Mouse (Mus musculus) MEL (cell line): ENCODE data around the gene Habp2. TPM values are rescaled to one million over a fixed set of nuclear protein-coding genes. Genes with fewer than 3 reads are reported as not detected.
A peak's percentile ranks its signal among the peaks of the same experiment; 100 is the strongest.

Experiments used
- DNase-seq: peaks from one replicate; pipeline ENCODE4 v3.0.0; 2011; ENCODE audit warnings: low read depth, low spot score
- H3K27ac ChIP-seq: 2 replicates; pipeline ENCODE4 v1.5.1; 2012; ENCODE audit warnings: low read depth, mild to moderate bottlenecking, control low read depth, low read length, moderate library complexity; ENCODE audit not compliant: control insufficient read depth
- H3K27me3 ChIP-seq, 2 experiments: fragments of 150-350 bp in 1 of 2; sonication (generic) in 1 of 2; 2 replicates each; pipeline ENCODE4 v1.6.1; 2012; ENCODE audit warnings: low read length in 2 of 2, mild to moderate bottlenecking in 2 of 2, improper control_type of control experiment in 1 of 2, moderate library complexity in 1 of 2; ENCODE audit not compliant: insufficient read depth in 2 of 2, control insufficient read depth in 1 of 2
- H3K36me3 ChIP-seq, 2 experiments: 2 replicates each; pipeline ENCODE4 v1.6.1; 2012 to 2014; ENCODE audit warnings: low read length in 2 of 2, improper control_type of control experiment in 1 of 2, inconsistent platforms in 1 of 2, mild to moderate bottlenecking in 1 of 2; ENCODE audit not compliant: insufficient read depth in 2 of 2, control insufficient read depth in 1 of 2
- H3K4me1 ChIP-seq, 2 experiments: fragments of 150-350 bp in 1 of 2; sonication (generic) in 1 of 2; 2 replicates each; pipeline ENCODE4 v1.6.1; 2012; ENCODE audit warnings: low read length in 2 of 2, improper control_type of control experiment in 1 of 2, mild to moderate bottlenecking in 1 of 2; ENCODE audit not compliant: insufficient read depth in 2 of 2, control insufficient read depth in 1 of 2
- H3K4me3 ChIP-seq, 2 experiments: fragments of 150-350 bp in 1 of 2; sonication (generic) in 1 of 2; 2 replicates each; pipeline ENCODE4 v1.5.1; 2012; ENCODE audit warnings: low read depth in 2 of 2, low read length in 2 of 2, mild to moderate bottlenecking in 2 of 2, moderate library complexity in 2 of 2, control low read depth in 1 of 2, improper control_type of control experiment in 1 of 2; ENCODE audit not compliant: control insufficient read depth in 1 of 2, insufficient read depth in 1 of 2
- H3K79me2 ChIP-seq: 2 replicates; pipeline ENCODE4 v1.6.1; 2012; ENCODE audit warnings: mild to moderate bottlenecking, low read length, moderate library complexity; ENCODE audit not compliant: control insufficient read depth, poor library complexity, insufficient read depth
- H3K9ac ChIP-seq: 2 replicates; pipeline ENCODE4 v1.6.1; 2012; ENCODE audit warnings: low read depth, mild to moderate bottlenecking, control low read depth, low read length, moderate library complexity; ENCODE audit not compliant: control insufficient read depth, poor library complexity, severe bottlenecking
- H3K9me3 ChIP-seq: fragments of 150-350 bp; sonication (generic); replicated peaks from 2 replicates; pipeline ENCODE4 v1.6.1; 2012; ENCODE audit warnings: mild to moderate bottlenecking, low read length, improper control_type of control experiment, moderate library complexity; ENCODE audit not compliant: insufficient read depth
- CHD1 ChIP-seq: IDR thresholded peaks from 2 replicates; pipeline ENCODE4 v1.6.1; 2012; ENCODE audit warnings: low read depth, mild to moderate bottlenecking, inconsistent platforms, low read length, improper control_type of control experiment
- CTCF ChIP-seq, 3 experiments: IDR thresholded peaks in 2 of 3; conservative IDR thresholded peaks in 1 of 3; 2 replicates each; pipeline ENCODE4 v1.5.1; 2011 to 2012; ENCODE audit warnings: low read length in 3 of 3, low read depth in 2 of 3, mild to moderate bottlenecking in 2 of 3, improper control_type of control experiment in 1 of 3, inconsistent platforms in 1 of 3, mixed read lengths in 1 of 3, moderate library complexity in 1 of 3; ENCODE audit not compliant: control insufficient read depth in 1 of 3, insufficient read depth in 1 of 3, poor library complexity in 1 of 3, severe bottlenecking in 1 of 3
- ETS1 ChIP-seq: IDR thresholded peaks from 2 replicates; pipeline ENCODE4 v1.6.1; 2012; ENCODE audit warnings: low read depth, mild to moderate bottlenecking, inconsistent platforms, low read length, improper control_type of control experiment, moderate library complexity
- GATA1 ChIP-seq: IDR thresholded peaks from 2 replicates; pipeline ENCODE4 v1.6.1; 2011; ENCODE audit warnings: low read depth, low read length, improper control_type of control experiment
- JUND ChIP-seq: IDR thresholded peaks from 2 replicates; pipeline ENCODE4 v1.6.1; 2011; ENCODE audit warnings: low read depth, mild to moderate bottlenecking, improper control_type of control experiment, low read length
- MYC ChIP-seq: IDR thresholded peaks from 2 replicates; pipeline ENCODE4 v1.6.1; 2011; ENCODE audit warnings: low read depth, mild to moderate bottlenecking, low read length, improper control_type of control experiment, moderate library complexity
- NELFE ChIP-seq: IDR thresholded peaks from 2 replicates; pipeline ENCODE4 v1.6.1; 2011; ENCODE audit warnings: low read depth, low read length, improper control_type of control experiment
- NRF1 ChIP-seq: IDR thresholded peaks from 2 replicates; pipeline ENCODE4 v1.6.1; 2014; ENCODE audit warnings: low read depth, mild to moderate bottlenecking, inconsistent platforms, low read length, improper control_type of control experiment, moderate library complexity; ENCODE audit not compliant: poor library complexity, insufficient read depth, severe bottlenecking
- RAD21 ChIP-seq: IDR thresholded peaks from 2 replicates; pipeline ENCODE4 v1.6.1; 2011; ENCODE audit warnings: mild to moderate bottlenecking, low read depth, low read length, improper control_type of control experiment
- RCOR1 ChIP-seq: IDR thresholded peaks from 2 replicates; pipeline ENCODE4 v1.6.1; 2012; ENCODE audit warnings: low read depth, mild to moderate bottlenecking, inconsistent platforms, low read length, improper control_type of control experiment
- SIN3A ChIP-seq: IDR thresholded peaks from 2 replicates; pipeline ENCODE4 v1.6.1; 2012; ENCODE audit warnings: low read length, improper control_type of control experiment, inconsistent platforms
- SMC3 ChIP-seq: IDR thresholded peaks from 2 replicates; pipeline ENCODE4 v1.6.1; 2011; ENCODE audit warnings: low read depth, low read length, improper control_type of control experiment
- TBP ChIP-seq: IDR thresholded peaks from 2 replicates; pipeline ENCODE4 v1.8.0; 2011; ENCODE audit warnings: low read depth, low read length, improper control_type of control experiment
- TCF12 ChIP-seq: IDR thresholded peaks from 2 replicates; pipeline ENCODE4 v1.6.1; 2014; ENCODE audit warnings: low read depth, mild to moderate bottlenecking, inconsistent platforms, low read length, improper control_type of control experiment, moderate library complexity
- UBTF ChIP-seq: IDR thresholded peaks from 2 replicates; pipeline ENCODE4 v1.6.1; 2012; ENCODE audit warnings: low read depth, mild to moderate bottlenecking, inconsistent platforms, low read length, improper control_type of control experiment, moderate library complexity, borderline replicate concordance; ENCODE audit not compliant: insufficient read depth
- polyA plus RNA-seq, 2 experiments: library from polyadenylated mRNA; stranded (reverse) in 1 of 2; unstranded in 1 of 2; fragments of >175 nt in 1 of 2; fragments of >200 nt in 1 of 2; gene quantifications; 2 replicates each; pipeline versions ENCODE4 v1.2.1 to v1.2.4; 2012; ENCODE audit warnings: low replicate concordance in 2 of 2, low read depth in 1 of 2; ENCODE audit not compliant: insufficient read length in 2 of 2, insufficient read depth in 1 of 2, missing spikeins in 1 of 2
- total RNA-seq: library from RNA; depleted of rRNA; stranded (reverse); fragments of 300-350 nt; gene quantifications from 2 replicates; pipeline ENCODE4 v1.2.3, GENCODE M21; 2012

The Habp2 gene
- total and polyA plus RNA-seq, 3 experiments: not detected

GRCm38 (mm10) chr19:56346750-56347149 is 59.8 kb downstream of the Habp2 start:
- Histone ChIP-seq H3K4me1 (no peaks in the 10 kb centered on the region), H3K79me2 (no peaks in the 10 kb centered on the region), H3K27me3 (peaks cover 2 to 4% of the 10 kb centered on the region in 2 experiments; a peak in 2 of 4 replicates), H3K36me3 (no peaks in the 10 kb centered on the region), H3K9ac (no peak overlapping the region), H3K27ac (no peak overlapping the region), H3K4me3 (no peak overlapping the region), H3K9me3 (no peaks in the 10 kb centered on the region)
- DNase-seq: no peak
- TF ChIP-seq NELFE (no peak), NRF1 (no peak), MYC (no peak), RCOR1 (no peak), CHD1 (no peak), JUND (no peak), SIN3A (no peak), SMC3 (no peak), RAD21 (no peak), UBTF (no peak), ETS1 (no peak), TCF12 (no peak)

DNA sequence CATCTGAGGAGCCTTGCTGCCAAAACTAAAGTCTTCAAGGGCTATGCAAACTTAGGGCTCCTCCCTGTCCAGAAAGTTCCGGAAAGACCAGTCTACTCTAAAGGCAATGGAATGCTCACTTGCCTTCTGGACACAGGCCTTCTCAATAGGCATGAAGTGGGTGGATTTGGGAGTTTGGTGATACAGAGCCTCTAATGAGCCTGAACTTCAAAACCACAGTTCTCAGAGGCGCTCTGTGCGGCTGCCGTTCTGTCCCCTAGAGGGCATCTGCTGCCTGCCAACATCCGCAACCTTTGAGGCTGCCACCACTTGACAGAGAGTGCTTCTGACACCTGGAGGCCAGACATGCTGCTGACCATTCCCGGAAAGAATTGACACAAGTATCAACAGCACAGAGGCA is 62.4 kb downstream of the Habp2 start:
- Histone ChIP-seq H3K9me3 (no peaks in the 10 kb centered on the region), H3K27me3 (peaks cover 0 to 4% of the 10 kb centered on the region in 2 experiments; a peak in 1 of 4 replicates), H3K4me3 (no peak overlapping the region), H3K27ac (no peak overlapping the region), H3K9ac (no peak overlapping the region), H3K4me1 (no peaks in the 10 kb centered on the region), H3K36me3 (no peaks in the 10 kb centered on the region), H3K79me2 (no peaks in the 10 kb centered on the region)
- TF ChIP-seq SMC3 (peak; percentile 47), CHD1 (no peak), CTCF (IDR thresholded peaks at IDR 0.05 in 2 of 3, conservative IDR thresholded peaks at IDR 0.05 in 1 of 3; ENCODE audit: control insufficient read depth in 1 of 3, insufficient read depth in 1 of 3, low read depth in 2 of 3, low read length in 3 of 3, poor library complexity in 1 of 3, severe bottlenecking in 1 of 3) (peak in 2 of 3 experiments; percentile 57 to 60; a peak in 4 of 6 replicates), RAD21 (peak; percentile 47)
- DNase-seq: peak; percentile 35

DNA sequence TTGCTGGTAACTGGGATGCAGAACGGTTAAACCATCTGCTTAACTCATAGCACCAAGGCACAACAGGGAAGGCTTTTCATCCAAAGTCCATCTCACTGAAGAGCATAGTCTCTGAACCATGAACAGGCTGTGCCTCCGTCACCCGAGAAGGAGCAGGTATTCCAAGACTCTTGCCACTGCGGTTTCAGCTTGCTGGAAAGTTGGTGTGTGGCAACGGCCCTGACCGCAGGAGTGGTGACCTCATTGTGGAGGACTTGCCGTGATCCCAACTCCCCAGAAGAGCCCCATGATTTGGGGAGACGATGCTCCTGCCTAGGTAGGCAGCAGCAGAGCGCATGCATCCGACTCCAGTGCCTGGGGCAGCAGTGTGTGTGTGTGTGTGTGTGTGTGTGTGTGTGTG is 66.8 kb downstream of the Habp2 start:
- Histone ChIP-seq H3K27ac (no peak overlapping the region), H3K36me3 (no peaks in the 10 kb centered on the region), H3K79me2 (no peaks in the 10 kb centered on the region), H3K27me3 (peaks cover 0 to 4% of the 10 kb centered on the region in 2 experiments; a peak in 1 of 4 replicates), H3K4me1 (peaks cover 0 to 4% of the 10 kb centered on the region in 2 experiments; a peak in 2 of 4 replicates), H3K9me3 (no peaks in the 10 kb centered on the region), H3K4me3 (no peak overlapping the region), H3K9ac (no peak overlapping the region)
- DNase-seq: no peak
- TF ChIP-seq TBP (no peak), CTCF (IDR thresholded peaks at IDR 0.05 in 2 of 3, conservative IDR thresholded peaks at IDR 0.05 in 1 of 3; ENCODE audit: control insufficient read depth in 1 of 3, insufficient read depth in 1 of 3, low read depth in 2 of 3, low read length in 3 of 3, poor library complexity in 1 of 3, severe bottlenecking in 1 of 3) (no peak), GATA1 (no peak)
